Mouse (Mus musculus): ENCODE measurements around the gene Ppp1r14d. TPM values are rescaled to one million over a fixed set of nuclear protein-coding genes. Genes with fewer than 3 reads are reported as not detected.

Ppp1r14d gene
- polyA plus RNA-seq, 1 experiment from 2014 or later: not detected

DNA sequence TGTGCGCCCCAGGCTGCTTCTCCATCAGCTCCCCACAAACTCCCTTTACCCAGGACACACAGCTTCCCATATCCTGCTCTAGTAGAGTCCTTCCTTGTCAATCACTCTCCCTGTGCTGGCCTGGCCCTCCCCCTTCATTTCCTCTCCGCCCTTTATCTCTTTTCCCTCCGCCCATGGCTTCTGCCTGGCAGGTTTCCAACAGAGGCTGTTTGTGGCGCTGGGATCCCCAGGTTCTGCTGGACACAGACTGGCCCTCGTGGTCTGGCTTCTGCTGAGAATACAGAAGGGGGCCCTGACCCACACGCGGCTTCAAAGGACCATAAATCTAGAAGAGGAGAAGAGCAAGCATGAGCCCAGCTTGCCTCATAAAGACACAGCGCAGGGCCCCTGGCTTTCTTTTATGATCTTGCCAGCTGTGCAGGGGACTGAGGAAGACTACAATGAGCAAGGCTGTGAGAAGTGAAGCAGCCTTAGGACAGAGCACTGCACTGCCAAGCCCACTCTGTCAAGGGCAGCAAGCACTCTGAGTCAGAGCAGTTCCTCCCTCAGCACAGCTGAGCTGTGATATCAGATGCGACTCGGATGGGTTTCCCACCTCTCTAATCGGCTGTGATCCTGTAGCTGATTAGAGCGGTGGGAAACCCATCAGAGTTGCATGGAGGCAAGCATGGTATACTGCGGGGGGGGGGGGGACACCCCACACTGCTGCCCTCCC is 56.7 kb downstream of the Ppp1r14d start:
- 11% methylated on average over 13 of the region's 13 CpGs for WGBS
- Histone ChIP-seq H3K27me3 (replicated peaks; ENCODE audit: control insufficient read depth, insufficient read depth, low read length) (peaks cover 2% of the 10 kb centered on the region), H3K9me3 (ENCODE audit: control insufficient read depth, low read length) (no peaks in the 10 kb centered on the region), H3K4me2 (peak overlapping the region; percentile 48), H3K36me3 (ENCODE audit: control insufficient read depth, insufficient read depth, low read length) (peaks cover 3% of the 10 kb centered on the region; the same call in 1 of the 2 replicates), H3K4me1 (replicated peaks; ENCODE audit: control insufficient read depth, insufficient read depth, low read length) (peaks cover 28% of the 10 kb centered on the region), H3K27ac (ENCODE audit: low read depth, low read length) (peak overlapping the region; percentile 49; the same call in 1 of the 2 replicates), H3K4me3 (ENCODE audit: low read depth, low read length) (no peak overlapping the region), H3K9ac (ENCODE audit: low read depth, low read length) (no peak overlapping the region)
- ATAC-seq (replicated peaks; ENCODE audit: low FRiP score): peak; percentile 70
- DNase-seq (ENCODE audit: low spot score): peak; percentile 69

DNA sequence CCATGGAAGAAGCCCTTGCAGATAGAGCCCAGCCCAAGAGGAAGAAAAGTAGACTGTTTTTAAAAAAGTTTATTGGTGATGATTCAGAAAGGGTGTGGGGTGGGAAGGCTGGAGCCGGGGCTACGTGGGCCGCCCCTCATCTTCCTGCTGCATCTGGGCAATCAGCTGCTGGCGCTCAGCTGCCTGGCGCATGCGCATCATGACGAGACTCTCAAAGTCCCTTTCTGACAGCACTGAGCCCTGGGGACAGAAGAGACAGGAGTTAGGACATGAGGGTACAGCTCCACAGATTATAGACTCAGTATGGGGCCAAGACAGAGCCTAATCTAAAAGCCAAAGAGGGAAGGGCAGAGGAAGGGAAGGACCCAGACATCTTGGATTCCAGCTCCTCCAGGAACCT is 57.3 kb downstream of the Ppp1r14d start:
- DNase-seq (ENCODE audit: low spot score) (no peak), ATAC-seq (replicated peaks; ENCODE audit: low FRiP score) (no peak)
- peaks cover 28% of the 10 kb centered on the region for H3K4me1 ChIP-seq (replicated peaks; ENCODE audit: control insufficient read depth, insufficient read depth, low read length)
- H3K9ac ChIP-seq (ENCODE audit: low read depth, low read length): no peak overlapping the region
- H3K27ac ChIP-seq (ENCODE audit: low read depth, low read length): peak overlapping the region; percentile 49; the same call in 1 of the 2 replicates
- H3K4me2 ChIP-seq: 0 out of 2 replicates have a peak overlapping the region, but pooled peaks have one; percentile 17
- H3K27me3 ChIP-seq (replicated peaks; ENCODE audit: control insufficient read depth, insufficient read depth, low read length): peaks cover 8% of the 10 kb centered on the region
- H3K9me3 ChIP-seq (ENCODE audit: control insufficient read depth, low read length): no peaks in the 10 kb centered on the region
- WGBS: 77% methylated on average over 7 of the region's 7 CpGs
- peaks cover 3% of the 10 kb centered on the region; the same call in 1 of the 2 replicates for H3K36me3 ChIP-seq (ENCODE audit: control insufficient read depth, insufficient read depth, low read length)
- H3K4me3 ChIP-seq (ENCODE audit: low read depth, low read length): no peak overlapping the region

DNA sequence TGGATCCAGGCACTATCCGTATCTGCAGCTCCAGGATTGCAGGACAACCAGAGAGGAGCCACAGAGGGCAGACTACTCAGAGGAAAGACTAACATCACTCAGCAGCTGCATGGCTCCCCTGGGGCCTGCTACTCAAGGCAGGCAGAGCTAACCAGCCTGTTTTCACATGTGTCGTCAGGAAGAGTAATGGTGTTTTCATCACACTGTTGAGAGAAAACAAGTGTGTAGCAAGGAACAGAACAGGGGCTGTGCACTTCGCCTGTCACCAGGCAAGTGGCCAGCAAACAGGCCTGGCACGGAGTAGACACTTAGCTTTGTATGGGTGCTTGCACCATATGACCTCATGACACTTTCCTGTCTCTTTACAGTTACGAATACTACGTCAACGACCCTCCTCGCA is 58.1 kb downstream of the Ppp1r14d start:
- WGBS: 73% methylated on average over 8 of the region's 8 CpGs
- peaks cover 15% of the 10 kb centered on the region for H3K27me3 ChIP-seq (replicated peaks; ENCODE audit: control insufficient read depth, insufficient read depth, low read length)
- no peak overlapping the region for H3K4me3 ChIP-seq (ENCODE audit: low read depth, low read length)
- no peak overlapping the region for H3K9ac ChIP-seq (ENCODE audit: low read depth, low read length)
- H3K4me1 ChIP-seq (replicated peaks; ENCODE audit: control insufficient read depth, insufficient read depth, low read length): peaks cover 35% of the 10 kb centered on the region
- H3K9me3 ChIP-seq (ENCODE audit: control insufficient read depth, low read length): no peaks in the 10 kb centered on the region
- no peak for ATAC-seq (replicated peaks; ENCODE audit: low FRiP score)
- H3K27ac ChIP-seq (ENCODE audit: low read depth, low read length): no peak overlapping the region
- no peak overlapping the region for H3K4me2 ChIP-seq
- no peak for DNase-seq (ENCODE audit: low spot score)
- H3K36me3 ChIP-seq (ENCODE audit: control insufficient read depth, insufficient read depth, low read length): peaks cover 3% of the 10 kb centered on the region; the same call in 1 of the 2 replicates

DNA sequence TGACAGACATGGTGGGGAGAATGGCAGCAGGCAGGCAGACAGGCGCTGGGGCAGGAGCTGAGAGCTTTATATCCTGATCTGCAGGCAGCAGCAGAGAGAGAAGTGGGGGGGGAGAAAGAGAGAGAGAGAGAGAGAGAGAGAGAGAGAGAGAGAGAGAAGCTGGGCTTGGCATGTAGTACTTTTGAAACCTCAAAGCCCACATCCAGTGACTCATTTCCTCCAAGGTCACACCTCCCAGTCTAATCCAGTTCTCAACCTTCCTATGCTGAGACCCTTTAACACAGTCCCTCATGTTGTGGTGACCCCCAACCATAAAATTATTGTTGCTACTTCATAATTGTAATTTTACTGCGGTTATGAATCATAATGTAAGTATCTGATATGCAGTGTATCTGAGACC is 59.4 kb downstream of the Ppp1r14d start:
- DNase-seq (ENCODE audit: low spot score) (no peak), ATAC-seq (replicated peaks; ENCODE audit: low FRiP score) (no peak)
- peaks cover 23% of the 10 kb centered on the region for H3K27me3 ChIP-seq (replicated peaks; ENCODE audit: control insufficient read depth, insufficient read depth, low read length)
- H3K9me3 ChIP-seq (ENCODE audit: control insufficient read depth, low read length): peaks cover 3% of the 10 kb centered on the region; the same call in 1 of the 2 replicates
- 78% methylated on average over 2 of the region's 2 CpGs for WGBS
- no peak overlapping the region for H3K27ac ChIP-seq (ENCODE audit: low read depth, low read length)
- no peak overlapping the region for H3K4me2 ChIP-seq
- H3K4me3 ChIP-seq (ENCODE audit: low read depth, low read length): no peak overlapping the region
- H3K9ac ChIP-seq (ENCODE audit: low read depth, low read length): no peak overlapping the region
- peaks cover 35% of the 10 kb centered on the region for H3K4me1 ChIP-seq (replicated peaks; ENCODE audit: control insufficient read depth, insufficient read depth, low read length)
- H3K36me3 ChIP-seq (ENCODE audit: control insufficient read depth, insufficient read depth, low read length): peaks cover 3% of the 10 kb centered on the region; the same call in 1 of the 2 replicates

Other genes starting within 250 kb of the Ppp1r14d start
- gene Ccdc32, start 200.5 kb downstream of the Ppp1r14d start, polyA plus RNA-seq (2014; fragmentation: Nextera tagmentation; extraction: Ambion mirVana): 24.8 and 26.5 TPM in 2 replicates
- 7.4 and 7.7 TPM in 2 replicates for gene Rpusd2, start 195.1 kb downstream of the Ppp1r14d start, polyA plus RNA-seq (2014; fragmentation: Nextera tagmentation; extraction: Ambion mirVana)
- 60.7 and 64.8 TPM in 2 replicates for gene Knl1, start 182.8 kb downstream of the Ppp1r14d start, polyA plus RNA-seq (2014; fragmentation: Nextera tagmentation; extraction: Ambion mirVana)
- 62.0 and 64.0 TPM in 2 replicates for gene Rad51, start 117.1 kb downstream of the Ppp1r14d start, polyA plus RNA-seq (2014; fragmentation: Nextera tagmentation; extraction: Ambion mirVana)
- 75.7 and 80.6 TPM in 2 replicates for gene Rmdn3, start 72.9 kb downstream of the Ppp1r14d start, polyA plus RNA-seq (2014; fragmentation: Nextera tagmentation; extraction: Ambion mirVana)
- gene Gchfr, start 62.1 kb downstream of the Ppp1r14d start, polyA plus RNA-seq (2014; fragmentation: Nextera tagmentation; extraction: Ambion mirVana): 33.6 and 36.4 TPM in 2 replicates
- 0.23 and 0.25 TPM in 2 replicates for gene Gm14137, start 55.4 kb downstream of the Ppp1r14d start, polyA plus RNA-seq (2014; fragmentation: Nextera tagmentation; extraction: Ambion mirVana)
- gene Zfyve19, start 21.3 kb downstream of the Ppp1r14d start, polyA plus RNA-seq (2014; fragmentation: Nextera tagmentation; extraction: Ambion mirVana): 47.2 and 48.5 TPM in 2 replicates
- 16.9 and 18.1 TPM in 2 replicates for gene Dnajc17, start 21.1 kb downstream of the Ppp1r14d start, polyA plus RNA-seq (2014; fragmentation: Nextera tagmentation; extraction: Ambion mirVana)
- 2.3 and 2.5 TPM in 2 replicates for gene Spint1, start 7.5 kb upstream of the Ppp1r14d start, polyA plus RNA-seq (2014; fragmentation: Nextera tagmentation; extraction: Ambion mirVana)
- gene Rhov, start 41.4 kb upstream of the Ppp1r14d start, polyA plus RNA-seq (2014; fragmentation: Nextera tagmentation; extraction: Ambion mirVana): 0.38 TPM in 1 of 2 replicates, not detected in the other
- gene Vps18, start 58.8 kb upstream of the Ppp1r14d start, polyA plus RNA-seq (2014; fragmentation: Nextera tagmentation; extraction: Ambion mirVana): 13.4 and 14.0 TPM in 2 replicates
- gene Dll4, start 95.9 kb upstream of the Ppp1r14d start, polyA plus RNA-seq (2014; fragmentation: Nextera tagmentation; extraction: Ambion mirVana): 5.3 and 5.9 TPM in 2 replicates
- 2.9 and 3.2 TPM in 2 replicates for gene Chac1, start 121.3 kb upstream of the Ppp1r14d start, polyA plus RNA-seq (2014; fragmentation: Nextera tagmentation; extraction: Ambion mirVana)
- 4.2 and 4.9 TPM in 2 replicates for gene Ino80, start 247.8 kb upstream of the Ppp1r14d start, polyA plus RNA-seq (2014; fragmentation: Nextera tagmentation; extraction: Ambion mirVana)